In the genomic region with DNA sequence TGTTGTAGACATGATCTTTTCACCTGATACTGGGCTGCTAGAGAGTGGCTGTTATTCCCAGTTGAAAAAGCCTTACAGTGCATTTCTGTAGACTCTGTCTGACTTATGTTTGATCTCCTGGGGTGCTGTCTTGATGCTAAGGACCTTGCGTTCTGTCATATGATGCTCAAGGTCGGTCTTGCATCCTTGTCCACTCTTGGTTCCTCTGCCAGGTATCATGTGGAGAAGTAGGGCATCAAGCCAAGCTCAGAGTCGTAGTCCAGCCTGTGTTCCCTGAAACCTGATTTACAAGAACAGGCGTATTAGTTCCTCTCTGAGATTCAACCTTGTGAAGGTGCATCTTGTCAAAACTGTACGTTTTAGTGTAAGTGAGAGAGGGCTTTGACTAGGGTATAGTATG, we compare ENCODE assay signal across 16 mouse cellular contexts.
DNase-seq lines count a peak whose midpoint lies in the region; ATAC-seq and TF ChIP-seq lines count a peak whose summit lies in the region.
"Had no signal": no experiment of that assay in that cellular context is flagged by ENCODE, and none has a peak within 500 bp of the region (broad histone marks: within the 10 kb centered on the region; RNA-seq: fewer than 3 reads in every experiment).

No protein-coding gene starts in this region.

- no peak overlapping the region for H3K27ac ChIP-seq in liver, adult 2 months (replicated peaks; ENCODE audit: insufficient read depth, low read depth, low read length)
- H3K27ac ChIP-seq in liver, postnatal 0 days (ENCODE audit: low read depth), result no peak overlapping the region
- H3K27ac ChIP-seq: embryonic facial prominence, embryonic 12.5 days; forebrain, embryonic 15.5 days; intestine, embryonic 15.5 days had no signal

- 55% methylated on average over 5 of the region's 5 CpGs for WGBS in liver, adult 2 months
- WGBS in liver, postnatal 0 days (ENCODE audit: insufficient replicate concordance), result 77% methylated on average over 5 of the region's 5 CpGs

- H3K4me3 ChIP-seq in liver, adult 2 months (ENCODE audit: insufficient read depth, low read depth, low read length), result no peak overlapping the region
- no peak overlapping the region for H3K4me3 ChIP-seq in liver, postnatal 0 days (ENCODE audit: low read depth, low read length)
- H3K4me3 ChIP-seq: embryonic facial prominence, embryonic 12.5 days; forebrain, embryonic 15.5 days; gastrocnemius, adult 2 months; intestine, embryonic 15.5 days had no signal

- no peak for ATAC-seq in liver, postnatal 0 days
- no peak for ATAC-seq in megakaryocyte-erythroid progenitor cell, adult 5-6 weeks (replicated peaks; ENCODE audit: low FRiP score, low TSS enrichment, poor library complexity, severe bottlenecking)
- ATAC-seq: forebrain, embryonic 15.5 days; intestine, embryonic 15.5 days had no signal

- peak; percentile 55 for DNase-seq in heart, adult 11 months
- no peak for DNase-seq in heart, postnatal 14 days
- DNase-seq in liver, adult 2 months (ENCODE audit: extremely low read depth, low read depth, low spot score), result peak; percentile 51
- no peak for DNase-seq in liver, postnatal 0 days
- DNase-seq in cerebellum, adult 9-11 months, result peak; percentile 89
- DNase-seq in thymus, postnatal 36 days, result no peak
- no peak for DNase-seq in thymus, postnatal 25 days
- DNase-seq: adrenal gland, adult 2 months; gastrocnemius, adult 2 months; heart, adult 18-20 months; lung, postnatal 14 days; right cerebral cortex, postnatal 14 days had no signal

- H3K4me1 ChIP-seq in liver, adult 2 months (ENCODE audit: control insufficient read depth, insufficient read depth, low read length), result peaks cover 5% of the 10 kb centered on the region
- peaks cover 3% of the 10 kb centered on the region; the same call in 1 of the 2 replicates for H3K4me1 ChIP-seq in liver, postnatal 0 days (ENCODE audit: insufficient read depth)
- H3K4me1 ChIP-seq: forebrain, embryonic 15.5 days had no signal

- H3K36me3 ChIP-seq in liver, adult 2 months (ENCODE audit: control insufficient read depth, insufficient read depth, low read length), result peaks cover 16% of the 10 kb centered on the region
- peaks cover 3% of the 10 kb centered on the region; the same call in 1 of the 2 replicates for H3K36me3 ChIP-seq in liver, postnatal 0 days (replicated peaks; ENCODE audit: insufficient read depth, low read length)

- H3K27me3 ChIP-seq in liver, adult 2 months (ENCODE audit: control insufficient read depth, insufficient read depth, low read length), result no peaks in the 10 kb centered on the region
- H3K27me3 ChIP-seq in liver, postnatal 0 days (ENCODE audit: insufficient read depth, low read length), result no peaks in the 10 kb centered on the region
- H3K27me3 ChIP-seq: embryonic facial prominence, embryonic 12.5 days; forebrain, embryonic 15.5 days; intestine, embryonic 15.5 days had no signal

- no peak for TF ChIP-seq CTCF in liver, adult 2 months (IDR thresholded peaks at IDR 0.05; ENCODE audit: low read depth, low read length)
- no peak for TF ChIP-seq CTCF in liver, postnatal 0 days (IDR thresholded peaks at IDR 0.05; ENCODE audit: low read depth)

- peaks cover 2% of the 10 kb centered on the region; the same call in 1 of the 2 replicates for H3K79me2 ChIP-seq in liver, adult 2 months (ENCODE audit: control insufficient read depth, insufficient read depth, low read length)

- TF ChIP-seq POLR2A in liver, adult 2 months (IDR thresholded peaks at IDR 0.05; ENCODE audit: extremely low read depth, insufficient read depth, low read length), result no peak

- H3K4me2 ChIP-seq in liver, postnatal 0 days (ENCODE audit: low read depth, low read length), result no peak overlapping the region
- H3K4me2 ChIP-seq: embryonic facial prominence, embryonic 12.5 days; forebrain, embryonic 15.5 days; intestine, embryonic 15.5 days had no signal

- intact Hi-C loops in heart, postnatal 14 days (cut with DNase I), result no loop called here

- no peak overlapping the region for H3K9ac ChIP-seq in liver, adult 2 months (ENCODE audit: low read depth, low read length)
- H3K9ac ChIP-seq in liver, postnatal 0 days (replicated peaks), result no peak overlapping the region
- H3K9ac ChIP-seq: embryonic facial prominence, embryonic 12.5 days; forebrain, embryonic 15.5 days; intestine, embryonic 15.5 days had no signal

- H3K9me3 ChIP-seq in liver, postnatal 0 days (ENCODE audit: low read length), result no peaks in the 10 kb centered on the region
- H3K9me3 ChIP-seq: embryonic facial prominence, embryonic 12.5 days; forebrain, embryonic 15.5 days; intestine, embryonic 15.5 days had no signal

- TF ChIP-seq EP300 in liver, postnatal 0 days (IDR thresholded peaks at IDR 0.05; ENCODE audit: low read depth), result no peak

Comparison
In these comparisons a context has a peak if more than half of its experiments do, and no peak if none do; other contexts are left out.
1. DNase-seq: peak in heart, adult 11 months (single experiment), liver, adult 2 months (single experiment) and cerebellum, adult 9-11 months (single experiment); none in heart, postnatal 14 days (0 of 2), liver, postnatal 0 days (single experiment), thymus, postnatal 36 days (0 of 2) and thymus, postnatal 25 days (single experiment).